Comparison of ENCODE assay signal across 8 mouse cellular contexts in the genomic region with DNA sequence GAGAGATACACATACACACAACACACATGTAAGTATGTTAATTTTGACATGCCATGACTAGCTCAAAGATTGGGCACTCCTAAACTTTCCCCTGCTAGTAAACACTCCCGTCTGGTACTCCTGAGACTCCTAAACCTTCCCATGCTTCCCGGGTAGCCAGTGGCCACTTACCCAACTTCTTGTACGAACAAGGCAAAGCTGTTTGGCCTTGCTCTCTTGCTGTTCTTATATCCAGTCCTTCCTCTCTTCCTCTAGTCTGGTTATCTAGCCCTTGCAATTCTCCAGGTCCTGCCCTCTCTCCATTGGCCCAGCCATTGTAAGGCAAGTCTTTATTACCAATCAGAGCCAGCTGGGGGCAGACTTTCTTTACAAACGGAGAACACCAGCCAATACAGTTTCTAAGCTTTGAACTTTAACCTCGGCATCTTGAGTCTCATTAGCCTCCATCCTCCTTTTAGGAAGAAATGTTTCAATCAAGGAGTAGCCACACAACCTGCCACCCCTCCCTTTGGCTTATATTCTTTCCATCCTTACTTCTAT. TPM values are rescaled to one million over a fixed set of nuclear protein-coding genes. Genes with fewer than 3 reads are reported as not detected.
DNase-seq lines count a peak whose midpoint lies in the region; ATAC-seq and TF ChIP-seq lines count a peak whose summit lies in the region.

Gene Cul5 (minus strand): TSS at position 335 of the 540 bp plus-strand sequence.

- no peak for ATAC-seq in activated CD4-positive, CD25-positive, alpha-beta regulatory T cell, adult 4 months
- no peak for ATAC-seq in embryonic facial prominence, embryonic 15.5 days (ENCODE audit: insufficient number of reproducible peaks, low FRiP score, low TSS enrichment, low read depth)
- no peak for ATAC-seq in heart, postnatal 0 days (ENCODE audit: insufficient read depth, low read depth)
- no peak for ATAC-seq in neural tube, embryonic 15.5 days (ENCODE audit: low FRiP score)

- H3K4me1 ChIP-seq in embryonic facial prominence, embryonic 15.5 days, result peaks cover 20% of the 10 kb centered on the region
- H3K4me1 ChIP-seq in heart, postnatal 0 days (ENCODE audit: control insufficient read depth, insufficient read depth), result peaks cover 13% of the 10 kb centered on the region; the same call in 1 of the 2 replicates
- H3K4me1 ChIP-seq in lung, adult 2 months (ENCODE audit: control insufficient read depth, insufficient read depth, low read length), result peaks cover 2% of the 10 kb centered on the region; the same call in 1 of the 2 replicates
- H3K4me1 ChIP-seq in neural tube, embryonic 15.5 days, result peaks cover 21% of the 10 kb centered on the region

- peak; percentile 69 to 73 for DNase-seq in B cell, adult 2 months
- peak; percentile 15 for DNase-seq in heart, postnatal 0 days (ENCODE audit: low spot score)
- DNase-seq in kidney, postnatal 25 days, result peak; percentile 57 to 72
- peak; percentile 20 for DNase-seq in lung, adult 2 months
- DNase-seq in ovary, postnatal 36 days (ENCODE audit: low spot score), result no peak

- no peaks in the 10 kb centered on the region for H3K36me3 ChIP-seq in embryonic facial prominence, embryonic 15.5 days
- no peaks in the 10 kb centered on the region for H3K36me3 ChIP-seq in heart, postnatal 0 days (replicated peaks; ENCODE audit: control insufficient read depth, insufficient read depth, low read length)
- H3K36me3 ChIP-seq in neural tube, embryonic 15.5 days, result no peaks in the 10 kb centered on the region

- no peak for TF ChIP-seq EP300 in heart, postnatal 0 days (IDR thresholded peaks at IDR 0.05; ENCODE audit: low read depth)

- H3K4me3 ChIP-seq in embryonic facial prominence, embryonic 15.5 days (replicated peaks), result no peak within 1 kb of the TSS
- H3K4me3 ChIP-seq in heart, postnatal 0 days (ENCODE audit: low read depth, low read length), result no peak within 1 kb of the TSS
- H3K4me3 ChIP-seq in lung, adult 2 months (replicated peaks; ENCODE audit: extremely low read depth, low read depth, low read length), result no peak within 1 kb of the TSS
- H3K4me3 ChIP-seq in neural tube, embryonic 15.5 days (replicated peaks), result no peak within 1 kb of the TSS

- 46% methylated on average over 5 of the region's 5 CpGs for WGBS in embryonic facial prominence, embryonic 15.5 days
- WGBS in heart, postnatal 0 days, result 52% methylated on average over 5 of the region's 5 CpGs
- 49% methylated on average over 5 of the region's 5 CpGs for WGBS in lung, adult 2 months
- 56% methylated on average over 5 of the region's 5 CpGs for WGBS in neural tube, embryonic 15.5 days

- no peak for TF ChIP-seq POLR2A in lung, adult 2 months (IDR thresholded peaks at IDR 0.05; ENCODE audit: borderline replicate concordance, extremely low read depth, low read depth, low read length)

- H3K4me2 ChIP-seq in embryonic facial prominence, embryonic 15.5 days (replicated peaks), result no peak within 1 kb of the TSS
- H3K4me2 ChIP-seq in heart, postnatal 0 days (ENCODE audit: low read depth, low read length), result no peak within 1 kb of the TSS
- no peak within 1 kb of the TSS for H3K4me2 ChIP-seq in neural tube, embryonic 15.5 days

- H3K27me3 ChIP-seq in embryonic facial prominence, embryonic 15.5 days, result no peaks in the 10 kb centered on the region
- H3K27me3 ChIP-seq in heart, postnatal 0 days (ENCODE audit: control insufficient read depth, insufficient read depth, low read length), result no peaks in the 10 kb centered on the region
- H3K27me3 ChIP-seq in neural tube, embryonic 15.5 days (replicated peaks), result no peaks in the 10 kb centered on the region

- TF ChIP-seq CTCF in heart, postnatal 0 days (IDR thresholded peaks at IDR 0.05; ENCODE audit: low read depth), result peak; percentile 27; the same call in 1 of the 2 replicates
- no peak for TF ChIP-seq CTCF in lung, adult 2 months (IDR thresholded peaks at IDR 0.05; ENCODE audit: insufficient read depth, low read length)

- H3K27ac ChIP-seq in embryonic facial prominence, embryonic 15.5 days (replicated peaks), result no peak within 1 kb of the TSS
- no peak within 1 kb of the TSS for H3K27ac ChIP-seq in heart, postnatal 0 days (ENCODE audit: low read depth)
- H3K27ac ChIP-seq in neural tube, embryonic 15.5 days (replicated peaks), result no peak within 1 kb of the TSS

- H3K9me3 ChIP-seq in embryonic facial prominence, embryonic 15.5 days (replicated peaks), result no peaks in the 10 kb centered on the region
- no peaks in the 10 kb centered on the region for H3K9me3 ChIP-seq in heart, postnatal 0 days (replicated peaks; ENCODE audit: control insufficient read depth, low read length)
- H3K9me3 ChIP-seq in neural tube, embryonic 15.5 days (replicated peaks), result no peaks in the 10 kb centered on the region

- no peak within 1 kb of the TSS for H3K9ac ChIP-seq in embryonic facial prominence, embryonic 15.5 days
- H3K9ac ChIP-seq in heart, postnatal 0 days (replicated peaks; ENCODE audit: low read depth, low read length), result no peak within 1 kb of the TSS
- no peak within 1 kb of the TSS for H3K9ac ChIP-seq in neural tube, embryonic 15.5 days (replicated peaks)

RNA-seq across cellular contexts. Expression of gene Cul5, which starts in this region (rescaled TPM):
- polyA plus RNA-seq in activated CD4-positive, CD25-positive, alpha-beta regulatory T cell, adult 4 months (2017; shearing (Covaris generic)), result 10 to 100 TPM; 36.2 to 36.4 TPM
- polyA plus RNA-seq in embryonic facial prominence, embryonic 15.5 days (2015; fragmentation: Nextera tagmentation; extraction: Ambion mirVana), result 30.9 and 33.1 TPM in 2 replicates
- total RNA-seq in heart, postnatal 0 days (2014; rRNA removed; ENCODE audit: low replicate concordance), result 26.9 and 34.8 TPM in 2 replicates
- 25.9 and 29.7 TPM in 2 replicates for polyA plus RNA-seq in heart, postnatal 0 days (2015; fragmentation: Nextera tagmentation; extraction: Ambion mirVana)
- 4.5 and 4.7 TPM in 2 replicates for polyA plus RNA-seq in lung, adult 2 months (2012; rRNA removed)
- 39.9 and 40.7 TPM in 2 replicates for polyA plus RNA-seq in neural tube, embryonic 15.5 days (2015; fragmentation: Nextera tagmentation; extraction: Ambion mirVana)
